Mouse (Mus musculus) left cerebral cortex, postnatal 14 days (tissue): ENCODE data around the gene Il10ra. TPM values are rescaled to one million over a fixed set of nuclear protein-coding genes. Genes with fewer than 3 reads are reported as not detected.

Experiments used
- DNase-seq, 2 experiments: peaks; one replicate each; pipeline ENCODE4 v3.0.0; 2021 to 2022; ENCODE audit warnings: low spot score in 2 of 2, mixed read lengths in 1 of 2
- intact Hi-C: fragments of 180-260 bp; cut with DNase I; formaldehyde crosslinking; loops from one replicate; pipeline ENCODE4 v1.15.1; 2025
- microRNA-seq, 2 experiments: library from miRNA; unstranded; fragments of <30 nt; microRNA quantifications; one replicate each; pipeline ENCODE4 v1.2.0; 2022
- total RNA-seq, 2 experiments: library from RNA; stranded (reverse); gene quantifications; 2 replicates each; pipeline ENCODE4 v1.2.3; 2021

Il10ra gene
- total RNA-seq, 2 experiments from 2014 or later, result 2.5 to 2.7 TPM

- intact Hi-C loops, result no loop called here
- no peak for DNase-seq
Measured at GRCm38 (mm10) chr9:45215526-45216179, 53.3 kb downstream of the Il10ra start.

GRCm38 (mm10) chr9:45212001-45212400, 56.9 kb downstream of the Il10ra start:
- DNase-seq, result no peak

GRCm38 (mm10) chr9:45207015-45207743, 61.8 kb downstream of the Il10ra start:
- no peak for DNase-seq
- intact Hi-C loops, result no loop called here

More at GRCm38 (mm10) chr9:45212001-45212400, 56.9 kb downstream of the Il10ra start:
- intact Hi-C loops, result no loop called here

- no peak for DNase-seq
- intact Hi-C loops, result no loop called here
Measured at GRCm38 (mm10) chr9:45206121-45206520, 62.8 kb downstream of the Il10ra start.

GRCm38 (mm10) chr9:45205143-45205542, 63.8 kb downstream of the Il10ra start:
- DNase-seq, result no peak
- intact Hi-C loops, result no loop called here

Small RNAs within 50 kb of the gene (microRNA-seq; reads per million reads assigned to microRNA genes)
- 0 reads per million in 2 experiments for gene Mir7086

Other genes with a start within 250 kb of the Il10ra start
- 1 to 10 TPM; 1.2 to 1.9 TPM for gene Mpzl2, start 229.3 kb downstream of the Il10ra start, total RNA-seq
- 1 to 10 TPM; 3.7 to 4.1 TPM for gene Mpzl3, start 214.0 kb downstream of the Il10ra start, total RNA-seq
- gene Jaml, start 190.0 kb downstream of the Il10ra start, total RNA-seq, result under 1 TPM; 0.35 to 0.57 TPM
- gene Scn2b, start 151.4 kb downstream of the Il10ra start, total RNA-seq, result 100 to 1,000 TPM; 174 to 177 TPM
- 10 to 100 TPM; 11.3 to 16.2 TPM for gene Scn4b, start 130.8 kb downstream of the Il10ra start, total RNA-seq
- gene BC049352, start 87.1 kb downstream of the Il10ra start, total RNA-seq, result under 1 TPM; 0.55 to 0.66 TPM
- under 1 TPM in 1 of 2 experiments, not detected in 1; 0.25 TPM for gene Tmprss4, start 65.1 kb downstream of the Il10ra start, total RNA-seq
- gene Tmprss13, start 50.0 kb upstream of the Il10ra start, total RNA-seq, result not detected
- gene Fxyd6, start 101.0 kb upstream of the Il10ra start, total RNA-seq, result 100 to 1,000 TPM; 158 to 184 TPM
- 1 to 10 TPM; 6.6 to 7.5 TPM for gene Fxyd2, start 130.5 kb upstream of the Il10ra start, total RNA-seq
- gene Dscaml1, start 157.5 kb upstream of the Il10ra start, total RNA-seq, result 10 to 100 TPM; 41.4 to 44.3 TPM